Mouse (Mus musculus) erythroblast, embryonic 14.5 days (primary cell): ENCODE results near the gene Plekha5.

Source experiments
- GATA1 ChIP-seq: IDR thresholded peaks from 2 replicates; pipeline ENCODE4 v1.6.1; 2012; ENCODE audit warnings: low read length, inconsistent platforms, mixed read lengths
- TAL1 ChIP-seq: IDR thresholded peaks from 3 replicates; pipeline ENCODE4 v1.6.1; 2012; ENCODE audit warnings: low read length, inconsistent platforms, mixed read lengths

GRCm38 (mm10) chr6:140597381-140598329, 173.8 kb downstream of the Plekha5 start:
- TF ChIP-seq GATA1 (no peak), TAL1 (no peak)
